Mouse (Mus musculus): Measurements from ENCODE around the gene Kcnq4. TPM values are rescaled to one million over a fixed set of nuclear protein-coding genes. Genes with fewer than 3 reads are reported as not detected.

Kcnq4 gene
- polyA plus RNA-seq, 1 experiment = 2.0 TPM

GRCm38 (mm10) chr4:120666358-120667024 is 81.9 kb downstream of the Kcnq4 start, which contains the start of gene Cited4:
TSS of gene Cited4 (plus strand) at chr4:120666572.
- Histone ChIP-seq H3K27me3 (ENCODE audit: control insufficient read depth, insufficient read depth, low read length) (no peaks in the 10 kb centered on the region; the same call in 1 of the 2 replicates), H3K36me3 (ENCODE audit: control insufficient read depth, insufficient read depth, low read length) (no peaks in the 10 kb centered on the region), H3K4me3 (ENCODE audit: control insufficient read depth, insufficient read depth, low read length) (peak within 1 kb of the TSS; percentile 51), H3K27ac (ENCODE audit: control insufficient read depth, insufficient read depth, low read length) (no peak within 1 kb of the TSS), H3K4me1 (replicated peaks; ENCODE audit: control insufficient read depth, insufficient read depth, low read length) (peaks cover 17% of the 10 kb centered on the region)
- TF ChIP-seq POLR2A (IDR thresholded peaks at IDR 0.05; ENCODE audit: control insufficient read depth, extremely low read depth, insufficient read depth, low read length, poor library complexity) (0 out of 2 replicates have a peak, but pooled peaks have one; percentile 29), CTCF (IDR thresholded peaks at IDR 0.05; ENCODE audit: borderline replicate concordance, control insufficient read depth, extremely low read depth, insufficient read depth, low read length, poor library complexity) (no peak)
- DNase-seq = peak; percentile 91
- WGBS = 1% methylated on average over 49 of the region's 50 CpGs

GRCm38 (mm10) chr4:120665782-120666181 is 82.6 kb downstream of the Kcnq4 start:
- Histone ChIP-seq H3K4me1 (replicated peaks; ENCODE audit: control insufficient read depth, insufficient read depth, low read length) (peaks cover 17% of the 10 kb centered on the region), H3K4me3 (ENCODE audit: control insufficient read depth, insufficient read depth, low read length) (no peak overlapping the region), H3K27me3 (ENCODE audit: control insufficient read depth, insufficient read depth, low read length) (no peaks in the 10 kb centered on the region; the same call in 1 of the 2 replicates), H3K27ac (ENCODE audit: control insufficient read depth, insufficient read depth, low read length) (no peak overlapping the region), H3K36me3 (ENCODE audit: control insufficient read depth, insufficient read depth, low read length) (no peaks in the 10 kb centered on the region)
- whole genome bisulfite sequencing = 85% methylated on average over 7 of the region's 7 CpGs
- TF ChIP-seq POLR2A (IDR thresholded peaks at IDR 0.05; ENCODE audit: control insufficient read depth, extremely low read depth, insufficient read depth, low read length, poor library complexity) = no peak
- no peak for TF ChIP-seq CTCF (IDR thresholded peaks at IDR 0.05; ENCODE audit: borderline replicate concordance, control insufficient read depth, extremely low read depth, insufficient read depth, low read length, poor library complexity)
- no peak for DNase-seq

GRCm38 (mm10) chr4:120665144-120665700 is 83.2 kb downstream of the Kcnq4 start:
- Histone ChIP-seq H3K27ac (ENCODE audit: control insufficient read depth, insufficient read depth, low read length) (no peak overlapping the region), H3K27me3 (ENCODE audit: control insufficient read depth, insufficient read depth, low read length) (no peaks in the 10 kb centered on the region; the same call in 1 of the 2 replicates), H3K36me3 (ENCODE audit: control insufficient read depth, insufficient read depth, low read length) (no peaks in the 10 kb centered on the region), H3K4me3 (ENCODE audit: control insufficient read depth, insufficient read depth, low read length) (no peak overlapping the region), H3K4me1 (replicated peaks; ENCODE audit: control insufficient read depth, insufficient read depth, low read length) (peaks cover 17% of the 10 kb centered on the region)
- no peak for TF ChIP-seq POLR2A (IDR thresholded peaks at IDR 0.05; ENCODE audit: control insufficient read depth, extremely low read depth, insufficient read depth, low read length, poor library complexity)
- TF ChIP-seq CTCF (IDR thresholded peaks at IDR 0.05; ENCODE audit: borderline replicate concordance, control insufficient read depth, extremely low read depth, insufficient read depth, low read length, poor library complexity) = no peak
- WGBS = 46% methylated on average over 4 of the region's 4 CpGs
- DNase-seq = no peak

- H3K4me1 ChIP-seq (replicated peaks; ENCODE audit: control insufficient read depth, insufficient read depth, low read length) = peaks cover 17% of the 10 kb centered on the region
- TF ChIP-seq CTCF (IDR thresholded peaks at IDR 0.05; ENCODE audit: borderline replicate concordance, control insufficient read depth, extremely low read depth, insufficient read depth, low read length, poor library complexity) = no peak
- no peak for TF ChIP-seq POLR2A (IDR thresholded peaks at IDR 0.05; ENCODE audit: control insufficient read depth, extremely low read depth, insufficient read depth, low read length, poor library complexity)
- whole genome bisulfite sequencing = 82% methylated on average over 2 of the region's 2 CpGs
- H3K27me3 ChIP-seq (ENCODE audit: control insufficient read depth, insufficient read depth, low read length) = no peaks in the 10 kb centered on the region; the same call in 1 of the 2 replicates
- no peak overlapping the region for H3K4me3 ChIP-seq (ENCODE audit: control insufficient read depth, insufficient read depth, low read length)
- H3K27ac ChIP-seq (ENCODE audit: control insufficient read depth, insufficient read depth, low read length) = no peak overlapping the region
- no peaks in the 10 kb centered on the region for H3K36me3 ChIP-seq (ENCODE audit: control insufficient read depth, insufficient read depth, low read length)
- DNase-seq = no peak
These were observed 83.8 kb downstream of the Kcnq4 start for GRCm38 (mm10) chr4:120664601-120665000.

GRCm38 (mm10) chr4:120660485-120660884 is 87.9 kb downstream of the Kcnq4 start:
- DNase-seq = no peak
- H3K27ac ChIP-seq (ENCODE audit: control insufficient read depth, insufficient read depth, low read length) = no peak overlapping the region
- TF ChIP-seq POLR2A (IDR thresholded peaks at IDR 0.05; ENCODE audit: control insufficient read depth, extremely low read depth, insufficient read depth, low read length, poor library complexity) (no peak), CTCF (IDR thresholded peaks at IDR 0.05; ENCODE audit: borderline replicate concordance, control insufficient read depth, extremely low read depth, insufficient read depth, low read length, poor library complexity) (no peak)
- H3K4me3 ChIP-seq (ENCODE audit: control insufficient read depth, insufficient read depth, low read length) = no peak overlapping the region
- H3K36me3 ChIP-seq (ENCODE audit: control insufficient read depth, insufficient read depth, low read length) = no peaks in the 10 kb centered on the region
- WGBS = 73% methylated on average over 4 of the region's 4 CpGs
- H3K27me3 ChIP-seq (ENCODE audit: control insufficient read depth, insufficient read depth, low read length) = no peaks in the 10 kb centered on the region
- H3K4me1 ChIP-seq (replicated peaks; ENCODE audit: control insufficient read depth, insufficient read depth, low read length) = no peaks in the 10 kb centered on the region

GRCm38 (mm10) chr4:120655898-120656297 is 92.5 kb downstream of the Kcnq4 start:
- no peaks in the 10 kb centered on the region; the same call in 1 of the 2 replicates for H3K27me3 ChIP-seq (ENCODE audit: control insufficient read depth, insufficient read depth, low read length)
- 86% methylated on average over 8 of the region's 8 CpGs for WGBS

More at GRCm38 (mm10) chr4:120655898-120656297, 92.5 kb downstream of the Kcnq4 start:
- no peak overlapping the region for H3K27ac ChIP-seq (ENCODE audit: control insufficient read depth, insufficient read depth, low read length)
- H3K4me3 ChIP-seq (ENCODE audit: control insufficient read depth, insufficient read depth, low read length) = no peak overlapping the region
- no peaks in the 10 kb centered on the region for H3K36me3 ChIP-seq (ENCODE audit: control insufficient read depth, insufficient read depth, low read length)
- no peaks in the 10 kb centered on the region for H3K4me1 ChIP-seq (replicated peaks; ENCODE audit: control insufficient read depth, insufficient read depth, low read length)
- no peak for DNase-seq
- TF ChIP-seq CTCF (IDR thresholded peaks at IDR 0.05; ENCODE audit: borderline replicate concordance, control insufficient read depth, extremely low read depth, insufficient read depth, low read length, poor library complexity) (no peak), POLR2A (IDR thresholded peaks at IDR 0.05; ENCODE audit: control insufficient read depth, extremely low read depth, insufficient read depth, low read length, poor library complexity) (no peak)

Measured in thymus, adult 2 months (tissue).